Mouse (Mus musculus) bone marrow, adult 2 months (tissue): Measurements from ENCODE around the gene Pih1d1.

Experiments
- CTCF ChIP-seq: fragments of 200-500 bp; IDR thresholded peaks from 2 replicates; pipeline ENCODE4 v1.5.1; 2011; ENCODE audit warnings: low read length, control low read depth; ENCODE audit not compliant: control insufficient read depth, insufficient read depth
- POLR2A ChIP-seq: fragments of 200-500 bp; IDR thresholded peaks from 2 replicates; pipeline ENCODE4 v1.6.1; 2011; ENCODE audit warnings: low read depth, mild to moderate bottlenecking, control low read depth, low read length, borderline replicate concordance; ENCODE audit not compliant: control insufficient read depth

DNA sequence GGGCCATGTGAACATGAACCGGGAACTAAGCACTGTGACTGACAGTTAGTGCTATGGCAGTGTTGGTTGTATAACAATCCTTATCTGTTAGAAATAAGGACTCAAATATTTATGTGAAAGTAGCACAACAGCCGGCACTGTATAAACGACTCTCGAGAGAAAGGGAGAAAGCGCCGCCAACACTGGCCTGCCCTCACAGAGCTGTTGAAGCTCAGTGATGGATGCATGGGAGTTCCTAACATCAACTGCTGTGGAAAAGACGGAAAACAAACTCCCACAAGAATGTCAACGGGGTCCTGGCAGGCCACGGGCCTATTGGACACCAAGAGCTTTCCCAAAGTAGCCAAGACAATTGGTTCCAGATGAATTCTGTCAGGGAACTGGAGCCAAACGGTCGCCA, 2.8 kb upstream of the Pih1d1 start:
- TF ChIP-seq POLR2A = no peak
- no peak for TF ChIP-seq CTCF
